Mouse (Mus musculus) ES-E14 (cell line): ENCODE measurements around the gene Smpd2.

Experiments used
- ZC3H11A ChIP-seq: IDR thresholded peaks from 2 replicates; pipeline ENCODE4 v1.6.1; 2012; ENCODE audit warnings: low read depth, mild to moderate bottlenecking, inconsistent platforms, low read length, borderline replicate concordance
- ZNF384 ChIP-seq: IDR thresholded peaks from 2 replicates; pipeline ENCODE4 v1.6.1; 2012; ENCODE audit warnings: low read depth, low read length, inconsistent platforms

GRCm38 (mm10) chr10:41461057-41461722 is 29.0 kb downstream of the Smpd2 start:
- TF ChIP-seq ZNF384: no peak
- no peak for TF ChIP-seq ZC3H11A
